Mouse (Mus musculus) NIH3T3 (cell line): ENCODE results near the gene Slc46a2.

ENCODE experiments used
- DNase-seq: peaks from one replicate; pipeline ENCODE4 v3.0.0-alpha.2; 2012; ENCODE audit warnings: low read depth

Gene Slc46a2

DNA sequence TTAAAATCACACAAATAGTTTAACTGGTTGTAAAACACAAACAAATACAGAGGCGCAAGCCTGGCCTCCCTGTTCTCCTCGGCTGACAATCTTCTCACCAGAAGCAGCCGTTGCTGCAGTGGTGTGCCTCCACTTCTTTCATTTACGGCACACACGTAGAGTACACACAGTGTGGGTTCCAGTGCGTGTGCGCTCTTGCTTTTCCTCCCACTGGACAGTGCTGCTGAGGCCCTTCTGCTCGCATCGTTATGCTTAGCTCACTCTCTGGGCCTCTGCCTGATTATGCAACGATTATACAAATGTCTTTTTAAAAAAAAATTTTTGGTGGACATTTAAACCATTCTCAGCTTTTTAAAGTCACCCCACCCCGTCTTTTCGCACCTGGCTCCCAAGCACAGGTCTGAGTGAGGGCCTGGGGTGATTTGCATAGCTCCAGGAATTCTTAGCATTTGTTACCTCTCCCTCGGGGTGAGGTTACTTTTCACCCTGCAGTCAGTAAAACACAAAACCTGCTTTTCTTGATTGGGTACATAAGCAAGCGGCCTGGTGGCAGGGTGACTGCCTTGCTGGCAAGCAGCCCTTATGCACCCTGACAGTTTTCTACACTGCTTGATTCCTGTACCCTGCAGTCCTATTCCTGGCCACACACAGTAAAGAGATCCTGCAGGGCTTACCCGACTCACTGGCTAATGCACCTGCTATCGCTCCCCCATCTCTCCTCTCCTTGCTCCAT, 55.0 kb downstream of the Slc46a2 start:
- DNase-seq = no peak
